Mouse (Mus musculus) right cerebral cortex, adult 18-20 months (tissue): ENCODE measurements at regions not wholly inside any gene's neighbourhood (a gene's known extent, or its start where the extent isn't known, plus 50 kb on each side); places are given as distances from the start of the nearest gene placed in this dataset.
A peak's percentile ranks its signal among the peaks of the same experiment; 100 is the strongest.

Experiments
- DNase-seq: peaks from one replicate; pipeline ENCODE4 v3.0.0; 2022; ENCODE audit warnings: mixed read lengths

GRCm38 (mm10) chr5:132621751-132622150 is 78.6 kb upstream of the Auts2 start:
- no peak for DNase-seq

- DNase-seq: no peak
Observed at GRCm38 (mm10) chr5:132617241-132617640, 74.1 kb upstream of the Auts2 start.

DNA sequence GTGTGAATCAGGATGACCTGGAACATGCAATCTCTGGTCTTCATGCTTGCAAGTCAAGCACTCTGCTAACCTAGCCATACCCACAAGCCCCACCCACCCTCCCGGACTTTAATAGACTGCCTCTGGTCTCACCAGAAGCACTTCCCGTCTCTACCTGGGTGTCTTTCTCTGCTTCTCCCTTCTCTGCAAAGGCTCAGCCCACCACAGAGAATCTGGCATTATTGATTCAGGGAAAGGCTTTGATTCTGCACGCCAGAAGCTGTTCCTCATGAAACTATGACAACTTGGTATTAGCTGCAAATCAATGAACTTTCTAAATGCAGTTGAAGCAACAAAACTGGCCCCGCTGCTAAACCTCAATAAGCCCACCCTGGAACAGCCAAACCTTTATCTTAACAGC is 66.1 kb upstream of the Auts2 start:
- DNase-seq: no peak

DNA sequence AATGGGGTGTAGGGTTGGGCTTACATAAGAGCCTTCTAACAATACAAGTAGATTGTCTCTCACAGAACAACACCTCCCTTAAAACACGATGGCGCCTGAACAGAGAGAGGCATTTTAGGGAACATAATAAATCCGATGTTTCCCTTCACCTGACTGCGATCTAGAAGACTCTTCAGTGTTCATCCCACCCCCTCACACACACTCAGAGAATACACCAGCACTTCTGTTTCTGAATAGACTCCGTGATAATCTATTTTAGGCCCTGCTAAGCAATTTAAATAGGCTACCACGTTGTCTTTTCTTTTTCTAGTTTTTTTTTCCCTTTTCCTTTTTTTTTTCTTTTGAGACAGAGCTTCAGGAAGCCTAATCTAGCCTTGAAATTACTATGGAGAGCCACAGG is 63.1 kb upstream of the Auts2 start:
- DNase-seq: peak; percentile 18

DNA sequence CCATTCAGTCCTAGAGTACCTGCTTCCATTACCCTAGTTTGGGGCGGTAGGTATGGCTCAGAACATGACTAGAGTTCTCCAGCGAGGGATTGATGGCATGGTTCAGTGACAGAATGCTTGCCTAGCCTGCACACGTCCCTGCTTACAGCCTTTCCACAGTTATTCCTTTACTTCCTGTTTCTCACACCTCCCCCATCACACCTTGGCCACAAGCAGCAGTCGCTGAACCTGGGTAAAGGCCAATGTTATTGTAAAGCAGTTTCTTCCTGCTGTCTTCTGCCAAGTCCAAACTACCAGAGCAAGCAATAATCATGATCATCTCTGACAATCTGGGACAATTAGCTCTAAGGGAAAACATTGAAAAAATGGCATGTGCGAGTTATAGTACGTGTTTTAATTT is 51.7 kb upstream of the Auts2 start:
- DNase-seq: no peak
